Mouse (Mus musculus) kidney, postnatal 25 days (tissue): Measurements from ENCODE around the gene Bicd2.

Experiments used
- DNase-seq, 2 experiments: peaks; one replicate each; pipeline ENCODE4 v3.0.0; 2021; ENCODE audit warnings: mixed read lengths in 2 of 2

The Bicd2 gene

DNA sequence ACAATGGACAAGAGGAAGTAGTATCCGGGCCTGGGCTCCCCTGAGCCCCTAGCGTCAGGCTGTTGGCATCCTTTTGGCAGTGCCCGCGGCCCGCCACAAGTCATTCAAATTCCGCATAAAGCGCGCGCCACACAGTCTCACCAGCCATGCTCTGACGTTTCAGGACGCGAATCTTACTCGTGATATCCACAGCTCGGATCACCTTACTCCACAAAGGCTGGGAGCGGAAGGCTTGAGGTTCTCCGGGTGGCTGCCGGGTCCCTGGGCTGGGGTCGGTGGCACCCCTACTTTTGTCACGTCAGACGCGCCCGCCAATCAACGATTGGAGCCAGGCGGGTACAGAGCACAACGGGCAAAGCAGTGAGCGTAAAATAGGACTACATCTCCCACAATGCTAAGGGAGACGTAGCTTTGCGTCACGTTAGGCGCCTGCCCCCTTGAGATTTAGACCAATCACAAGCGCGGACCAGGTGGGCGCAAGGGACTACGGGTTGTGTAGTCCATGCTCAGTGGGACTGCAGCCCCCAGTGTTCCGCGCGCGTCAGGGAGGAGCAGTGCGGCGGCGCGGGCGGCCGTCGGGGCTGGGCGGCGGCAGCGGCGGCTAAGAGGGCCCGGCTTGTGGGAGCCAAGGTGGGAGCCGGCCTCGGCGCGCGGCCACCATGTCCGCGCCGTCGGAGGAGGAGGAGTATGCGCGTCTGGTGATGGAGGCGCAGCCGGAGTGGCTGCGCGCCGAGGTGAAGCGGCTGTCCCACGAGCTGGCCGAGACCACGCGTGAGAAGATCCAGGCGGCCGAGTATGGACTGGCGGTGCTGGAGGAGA is at the start of gene Bicd2:
TSS of gene Bicd2 (plus strand) at position 574 of the 819 bp plus-strand sequence.
- peak; percentile 96 to 99 for DNase-seq

DNA sequence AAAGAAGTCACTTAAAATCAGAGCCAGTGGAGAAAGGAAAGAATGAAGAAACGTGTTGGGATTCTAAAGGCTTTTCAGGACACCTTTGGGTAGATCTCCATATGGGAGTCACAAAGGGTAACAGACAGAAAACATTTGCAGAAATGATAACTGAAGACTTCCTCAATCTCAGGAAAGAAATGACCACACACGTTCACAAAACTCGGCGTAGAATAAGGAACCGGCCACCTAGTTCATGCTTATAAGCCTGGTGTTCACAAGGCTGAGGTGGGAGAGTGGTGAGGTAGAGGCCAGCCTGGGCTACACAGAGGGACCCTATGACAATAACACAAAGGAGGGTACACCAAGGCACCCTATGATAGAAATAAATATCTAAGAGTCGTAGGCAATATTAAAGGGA is 49.4 kb upstream of the Bicd2 start:
- no peak for DNase-seq

- DNase-seq = peak in 1 of 2 experiments; percentile 15
Observed at GRCm38 (mm10) chr13:49294108-49294507, 47.3 kb upstream of the Bicd2 start.

GRCm38 (mm10) chr13:49296270-49296669 is 45.1 kb upstream of the Bicd2 start:
- peak in 1 of 2 experiments; percentile 27 for DNase-seq

- DNase-seq = peak; percentile 49 to 77
Observed at GRCm38 (mm10) chr13:49298514-49299381, 42.6 kb upstream of the Bicd2 start.

- no peak for DNase-seq
Observed at GRCm38 (mm10) chr13:49300771-49301170, 40.6 kb upstream of the Bicd2 start.

DNA sequence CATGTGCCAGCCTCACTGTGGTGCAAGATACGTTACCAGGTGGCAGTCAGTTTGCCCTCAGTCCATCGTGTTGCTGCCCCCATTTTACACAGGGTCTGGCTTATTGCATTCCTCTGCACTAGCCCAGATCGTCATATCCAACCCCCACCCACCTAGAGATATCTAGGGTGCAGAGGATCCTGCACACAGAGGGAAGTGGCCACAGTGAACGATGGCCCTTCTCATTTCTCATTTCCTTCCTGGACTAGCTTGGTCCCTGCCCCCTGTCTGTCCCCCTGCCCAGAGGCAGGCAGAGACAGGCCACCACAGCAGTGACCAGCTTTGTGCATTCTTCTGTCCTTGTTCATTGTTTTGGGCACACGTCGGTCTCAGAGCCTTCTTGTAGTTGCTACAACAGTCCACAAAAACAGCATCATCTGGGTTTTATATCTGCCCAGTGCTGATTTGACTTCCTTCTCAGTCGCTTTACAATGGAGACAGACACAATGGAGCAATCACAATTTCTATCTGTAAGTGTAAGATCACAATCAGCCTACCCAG is 34.5 kb upstream of the Bicd2 start:
- DNase-seq = no peak

GRCm38 (mm10) chr13:49307311-49307969 is 33.9 kb upstream of the Bicd2 start:
- peak; percentile 13 to 48 for DNase-seq

DNA sequence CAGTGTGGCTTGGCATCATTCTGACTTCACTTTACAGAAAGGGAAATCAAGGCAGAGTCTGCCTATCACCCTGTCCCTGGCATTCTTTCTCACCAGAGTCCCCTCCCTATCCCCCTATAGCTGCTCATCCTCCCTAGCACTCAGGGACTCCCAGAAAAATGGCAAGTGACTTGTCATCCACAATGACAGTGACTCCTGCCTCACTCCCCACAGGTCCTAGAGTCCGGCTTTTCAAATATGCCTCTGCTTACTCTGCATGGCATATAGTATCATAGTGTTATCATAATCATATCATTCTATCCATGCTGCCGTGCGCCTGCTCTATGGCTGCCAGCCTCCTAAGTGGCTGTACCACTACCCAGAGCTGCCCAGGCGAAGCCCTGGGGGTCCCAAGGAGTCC is 33.2 kb upstream of the Bicd2 start:
- DNase-seq = no peak

GRCm38 (mm10) chr13:49308861-49309403 is 32.5 kb upstream of the Bicd2 start:
- no peak for DNase-seq

DNA sequence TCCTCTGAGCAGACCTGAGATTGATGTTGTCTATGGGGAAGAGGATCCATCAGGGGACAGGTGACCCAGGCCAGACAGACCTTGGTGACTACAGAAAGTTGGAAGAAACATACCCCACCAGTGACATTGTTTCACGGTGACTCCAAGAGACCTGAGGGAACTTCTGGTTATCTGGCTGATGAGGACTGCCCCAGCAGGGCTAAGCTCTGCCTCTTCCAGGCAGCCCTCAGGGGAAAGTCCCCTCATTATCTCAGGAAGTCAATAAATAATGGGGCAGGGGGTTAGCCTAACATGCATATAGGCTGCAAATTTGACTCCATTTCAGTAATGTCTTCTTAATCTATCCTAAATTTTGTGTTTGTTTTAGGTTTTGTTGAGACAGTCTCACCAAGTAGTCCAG is 31.9 kb upstream of the Bicd2 start:
- DNase-seq = no peak

DNA sequence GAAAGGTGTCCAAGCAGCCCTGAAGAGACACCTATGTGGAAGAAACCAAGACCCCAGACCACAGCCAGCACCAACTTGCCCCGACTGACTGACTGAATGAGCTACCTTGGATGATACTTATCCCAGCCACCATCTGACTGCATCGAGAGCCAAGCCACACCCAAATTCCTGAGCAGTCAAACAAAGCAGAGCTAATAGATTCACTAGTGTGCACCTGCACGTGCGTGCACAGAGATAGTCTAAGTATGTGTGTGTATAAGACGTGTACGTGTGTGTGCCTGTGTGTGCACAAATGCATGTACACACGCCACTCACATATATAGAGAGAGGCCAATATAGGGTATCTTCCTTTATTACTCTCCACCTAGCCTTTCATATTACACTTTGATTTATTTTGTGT is 29.7 kb upstream of the Bicd2 start:
- DNase-seq = no peak

- DNase-seq = no peak
Observed at GRCm38 (mm10) chr13:49316386-49317162, 24.8 kb upstream of the Bicd2 start.

GRCm38 (mm10) chr13:49317508-49317907 is 23.9 kb upstream of the Bicd2 start:
- DNase-seq = no peak

DNA sequence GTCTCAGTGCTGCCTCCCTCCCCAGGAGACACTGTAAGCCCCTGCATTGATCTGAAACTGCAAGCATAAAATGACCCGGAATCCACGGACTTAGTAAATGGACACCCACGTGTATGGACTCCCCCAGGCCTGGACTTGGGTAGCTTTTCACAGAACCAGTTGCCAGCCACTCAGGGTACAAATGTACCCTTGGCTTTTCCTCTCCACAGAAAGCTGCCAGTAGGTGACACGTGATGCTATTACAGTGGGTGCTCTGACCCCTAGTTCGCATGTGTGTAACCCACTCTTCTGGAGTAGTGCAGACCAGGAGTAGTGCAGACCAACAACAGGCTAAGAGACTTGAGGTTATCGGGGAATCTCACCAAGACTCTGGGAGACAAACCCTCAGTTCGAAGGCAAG is 23.5 kb upstream of the Bicd2 start:
- DNase-seq = no peak

DNA sequence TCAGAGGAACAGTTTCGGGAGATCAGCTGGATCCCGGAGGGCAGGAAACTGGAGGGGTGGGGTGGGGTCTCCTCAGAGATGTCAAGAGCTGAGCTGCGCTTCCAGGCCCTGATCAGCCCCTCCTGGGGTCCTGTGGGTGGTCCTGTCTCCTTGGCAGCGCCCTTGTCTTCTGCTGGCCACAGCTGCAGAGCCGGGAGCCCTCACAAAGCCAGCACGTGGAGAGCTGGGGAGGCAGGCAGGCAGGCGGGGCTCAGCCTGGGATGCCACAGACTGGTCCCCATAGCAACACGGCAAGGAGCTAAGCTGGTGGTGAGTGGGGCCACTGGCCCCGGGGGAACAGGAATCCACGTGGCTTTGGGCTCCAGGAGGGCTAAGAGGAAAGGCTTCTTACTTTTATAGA is 21.3 kb upstream of the Bicd2 start, which contains the start of gene Fgd3:
TSS of gene Fgd3 (minus strand) at position 272 of the 400 bp plus-strand sequence.
- peak; percentile 35 to 66 for DNase-seq

GRCm38 (mm10) chr13:49320514-49320913 is 20.9 kb upstream of the Bicd2 start:
- no peak for DNase-seq

DNA sequence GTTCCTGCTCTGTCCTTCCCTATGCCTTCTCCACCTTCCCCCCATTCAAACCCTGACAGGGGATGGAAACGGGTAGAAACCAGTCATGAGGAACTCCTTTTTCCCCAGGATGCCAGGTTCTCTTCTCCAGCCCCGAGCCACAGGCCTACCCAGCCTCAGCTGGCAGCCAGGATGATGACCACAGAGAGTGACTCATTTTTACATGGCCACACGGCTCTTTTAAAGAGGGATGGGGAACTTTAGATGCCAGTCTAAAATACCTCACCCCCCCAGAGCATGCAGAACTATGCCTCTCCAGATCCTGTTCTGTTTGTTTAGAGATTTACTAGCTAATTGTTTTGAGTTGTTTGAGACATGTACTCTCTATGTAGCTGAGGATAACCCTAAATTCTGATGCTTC is 19.9 kb upstream of the Bicd2 start:
- no peak for DNase-seq

DNA sequence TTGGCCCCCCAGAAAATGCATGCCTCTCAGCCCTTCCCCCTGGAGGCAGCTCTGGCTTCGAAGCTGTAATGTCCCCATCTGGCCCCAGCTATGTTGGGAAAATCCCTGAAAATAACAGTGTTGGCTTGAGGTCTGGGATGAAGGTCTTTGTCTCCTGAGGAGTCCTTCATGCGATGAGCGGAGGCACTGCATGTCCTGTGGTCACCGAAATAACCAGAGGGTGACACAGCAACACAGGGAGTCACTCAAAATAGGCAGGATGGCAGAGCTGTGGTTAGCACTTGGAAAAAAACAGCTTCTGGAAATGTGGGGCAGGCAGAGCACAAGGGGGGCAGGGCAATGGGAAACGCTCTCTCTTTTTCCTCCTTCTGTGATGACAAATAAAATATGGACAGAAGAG is 19.2 kb upstream of the Bicd2 start:
- DNase-seq = no peak

DNA sequence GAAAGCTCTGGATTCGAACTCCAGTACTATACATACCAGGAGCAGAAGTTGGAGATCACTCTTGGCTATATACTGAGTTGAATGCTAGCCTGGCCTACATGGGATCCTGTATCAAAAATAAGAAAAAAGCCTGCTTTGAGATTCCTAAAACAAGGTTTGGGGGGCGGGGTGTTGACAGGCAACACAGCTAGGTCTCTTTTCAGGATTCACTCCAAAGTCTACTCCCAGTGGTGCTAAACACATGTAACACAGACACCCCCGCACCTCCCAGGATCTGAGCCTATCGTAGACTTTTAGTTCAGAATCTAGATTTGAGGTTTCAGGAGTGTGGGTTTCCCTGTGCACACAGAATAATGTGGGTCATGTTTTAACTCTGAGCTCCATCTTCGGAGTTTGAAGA is 18.6 kb upstream of the Bicd2 start:
- no peak for DNase-seq

DNA sequence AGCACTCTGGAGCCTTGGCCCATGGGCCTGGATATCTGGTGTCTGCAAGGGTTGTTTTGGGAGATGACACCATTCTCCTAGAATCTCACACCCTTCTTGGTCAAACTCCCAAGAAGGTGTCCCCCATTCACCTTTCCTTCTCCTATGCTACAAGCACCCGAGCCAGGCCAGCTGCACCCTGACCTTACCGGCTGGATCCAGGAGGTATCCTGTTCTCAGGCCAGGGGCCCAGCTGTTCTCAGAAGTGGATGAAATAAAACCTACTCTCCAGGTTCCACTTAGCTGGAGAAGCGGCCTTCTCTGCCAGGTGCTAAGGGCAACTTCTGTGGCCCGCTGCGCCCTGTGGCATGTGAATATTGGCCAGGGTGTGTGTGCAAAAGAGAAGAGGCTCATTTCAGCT is 16.5 kb upstream of the Bicd2 start:
- peak; percentile 53 to 75 for DNase-seq
